Mouse (Mus musculus): Measurements from ENCODE around the gene Tnfrsf25.

The Tnfrsf25 gene

DNA sequence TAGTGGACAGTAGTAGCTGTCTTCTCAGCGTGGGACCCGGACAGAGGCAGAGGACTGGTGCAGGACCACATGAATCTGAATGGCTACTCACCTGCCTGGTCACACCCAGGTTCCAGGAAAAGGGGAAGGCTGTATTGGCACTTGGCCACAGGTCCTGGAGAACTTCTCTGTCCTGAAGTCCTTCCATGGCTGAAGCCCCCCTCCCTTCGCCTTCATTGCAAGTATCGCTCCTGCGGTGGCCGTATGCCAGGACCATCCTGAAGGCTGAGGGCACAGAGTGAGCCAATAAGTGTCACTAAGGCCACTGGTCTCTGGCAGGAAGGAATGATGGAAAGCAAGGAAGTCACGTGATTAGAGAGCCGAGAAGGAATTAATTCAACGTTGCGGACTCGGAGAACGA is 21.5 kb upstream of the Tnfrsf25 start:
- DNase-seq: no peak

DNA sequence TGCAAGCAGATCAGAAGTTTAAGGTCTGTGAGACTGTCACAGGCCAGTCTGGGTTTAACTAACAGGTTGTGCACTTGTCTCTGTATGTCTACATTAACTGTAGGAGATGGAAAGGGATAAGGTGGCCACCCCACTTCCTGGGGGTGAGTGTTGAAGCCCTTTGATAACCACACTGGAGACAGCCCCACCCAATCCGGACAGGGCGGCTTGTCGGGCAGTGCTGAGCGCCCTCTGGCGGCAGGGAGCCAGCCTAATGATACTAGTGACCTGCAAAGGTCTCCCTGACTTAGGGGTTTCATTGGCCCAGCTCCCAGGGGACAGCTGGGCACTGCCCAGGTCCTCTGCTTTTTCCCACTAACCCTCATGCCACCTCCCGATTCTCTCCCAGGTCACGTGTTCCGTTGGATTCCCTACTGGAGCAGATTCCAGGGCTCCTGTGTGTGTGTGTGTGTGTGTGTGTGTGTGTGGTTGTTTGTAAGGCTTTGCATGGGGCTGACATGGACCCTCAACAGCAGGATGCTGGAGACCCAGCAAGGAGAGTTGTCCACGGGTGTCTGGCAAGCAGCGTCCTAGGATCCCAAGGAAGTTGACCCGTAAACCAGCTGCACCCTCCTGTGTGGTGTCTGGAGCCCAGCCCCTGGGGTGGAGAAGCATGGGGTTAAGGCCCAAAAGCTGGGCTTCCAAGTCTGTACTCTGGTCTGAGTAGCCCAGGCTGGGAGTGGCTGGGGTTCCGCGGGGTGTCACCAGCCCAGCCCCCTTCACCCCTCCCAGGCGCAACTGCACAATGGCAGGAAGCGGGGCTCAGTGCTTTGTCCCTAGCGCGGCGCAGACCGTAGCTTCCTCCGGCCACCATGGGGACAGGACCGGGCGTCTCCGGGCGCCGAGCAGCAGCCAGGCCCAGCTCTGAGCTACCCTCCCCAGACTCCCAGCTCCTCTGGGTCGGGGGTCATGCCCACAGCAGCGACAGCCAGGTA is 19.5 kb upstream of the Tnfrsf25 start:
- DNase-seq: peak; percentile 40

DNA sequence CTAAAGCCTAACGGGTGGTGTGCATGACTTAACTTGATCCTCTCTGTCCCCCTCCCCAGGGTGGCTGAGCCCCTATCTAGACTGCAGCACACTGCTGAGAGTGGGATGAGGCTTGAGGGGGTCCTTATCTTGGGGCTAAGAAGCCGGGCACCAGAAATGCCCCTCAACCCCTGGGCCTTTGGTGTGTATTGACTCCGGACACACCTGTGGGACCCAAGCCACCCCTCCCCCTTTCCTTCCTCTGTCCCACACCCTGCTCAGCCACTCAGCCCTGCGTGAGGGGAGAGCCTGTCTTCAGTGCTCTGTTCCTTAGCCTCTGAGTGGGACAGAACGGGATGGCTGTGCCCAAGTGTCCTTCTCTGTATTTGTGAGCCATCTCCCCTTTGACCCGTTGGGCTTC is 18.8 kb upstream of the Tnfrsf25 start:
- no peak for DNase-seq

DNA sequence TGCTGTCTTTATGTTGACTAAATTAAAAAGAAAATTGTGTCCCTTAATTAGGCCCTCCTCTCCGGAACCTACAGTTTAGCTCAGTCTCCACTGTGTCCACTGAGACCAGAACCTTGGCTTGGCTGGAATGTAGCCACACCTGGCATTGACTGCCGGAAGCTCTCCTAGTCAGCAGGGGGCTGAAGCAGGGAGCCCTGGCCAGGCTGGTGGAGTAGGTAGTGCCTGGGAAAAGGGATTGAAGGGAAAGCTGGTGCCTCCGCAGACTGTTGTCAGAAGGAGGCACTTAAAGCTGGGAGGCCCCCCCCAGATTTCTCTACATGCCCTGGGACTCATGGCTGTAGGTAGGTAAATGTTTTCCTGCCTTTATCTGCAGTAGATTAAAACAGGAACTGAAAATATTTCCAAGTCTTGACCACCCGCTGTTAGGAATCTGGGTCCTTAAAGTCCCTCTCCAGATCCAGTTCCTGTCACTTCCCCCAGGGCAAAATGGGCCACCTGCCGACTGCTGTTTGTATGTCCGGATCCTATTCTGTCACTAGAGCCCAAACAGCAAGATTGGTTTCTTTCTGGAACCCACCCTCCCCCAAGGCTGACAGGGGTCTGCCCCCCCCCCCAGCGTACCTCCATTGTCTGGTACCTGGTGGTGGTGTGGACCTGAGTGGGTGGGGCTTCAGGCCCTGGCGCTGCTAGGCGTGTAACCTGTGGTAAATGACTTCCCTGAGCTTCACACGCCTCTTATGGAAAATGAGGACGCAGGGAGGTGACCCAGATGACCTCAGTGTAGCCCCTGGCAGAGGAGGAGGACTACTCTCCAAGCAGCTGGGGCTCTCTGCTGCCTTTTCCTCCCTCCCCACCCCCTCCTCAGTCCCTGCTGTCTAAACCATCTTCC is 17.6 kb upstream of the Tnfrsf25 start:
- DNase-seq: no peak

- DNase-seq: no peak
Measured at GRCm38 (mm10) chr4:152100541-152100940, 15.2 kb upstream of the Tnfrsf25 start.

GRCm38 (mm10) chr4:152101081-152101653 is 14.6 kb upstream of the Tnfrsf25 start:
- no peak for DNase-seq

GRCm38 (mm10) chr4:152101921-152102320 is 13.8 kb upstream of the Tnfrsf25 start:
- DNase-seq: no peak

GRCm38 (mm10) chr4:152103025-152103424 is 12.7 kb upstream of the Tnfrsf25 start:
- DNase-seq: no peak

GRCm38 (mm10) chr4:152106746-152107145 is 9.0 kb upstream of the Tnfrsf25 start:
- DNase-seq: no peak

DNA sequence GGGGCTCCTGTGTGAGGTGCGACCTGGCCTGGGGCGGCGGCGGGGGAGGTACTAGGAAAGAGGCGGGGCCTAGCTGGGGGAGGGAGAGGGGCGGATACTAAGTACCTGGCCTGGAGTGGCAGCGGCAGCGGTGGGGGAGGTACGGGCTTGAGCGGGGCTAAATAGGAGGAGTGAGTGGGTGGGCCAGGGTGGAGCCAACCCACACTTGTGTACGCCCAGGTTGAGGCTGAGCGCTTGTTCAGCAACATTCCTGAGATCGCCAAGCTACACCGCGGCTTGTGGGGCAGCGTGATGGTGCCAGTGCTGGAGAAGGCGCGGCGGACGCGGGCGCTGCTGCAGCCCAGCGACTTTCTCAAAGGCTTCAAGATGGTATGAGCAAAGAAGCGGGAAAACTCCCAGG is 8.2 kb upstream of the Tnfrsf25 start:
- DNase-seq: no peak

DNA sequence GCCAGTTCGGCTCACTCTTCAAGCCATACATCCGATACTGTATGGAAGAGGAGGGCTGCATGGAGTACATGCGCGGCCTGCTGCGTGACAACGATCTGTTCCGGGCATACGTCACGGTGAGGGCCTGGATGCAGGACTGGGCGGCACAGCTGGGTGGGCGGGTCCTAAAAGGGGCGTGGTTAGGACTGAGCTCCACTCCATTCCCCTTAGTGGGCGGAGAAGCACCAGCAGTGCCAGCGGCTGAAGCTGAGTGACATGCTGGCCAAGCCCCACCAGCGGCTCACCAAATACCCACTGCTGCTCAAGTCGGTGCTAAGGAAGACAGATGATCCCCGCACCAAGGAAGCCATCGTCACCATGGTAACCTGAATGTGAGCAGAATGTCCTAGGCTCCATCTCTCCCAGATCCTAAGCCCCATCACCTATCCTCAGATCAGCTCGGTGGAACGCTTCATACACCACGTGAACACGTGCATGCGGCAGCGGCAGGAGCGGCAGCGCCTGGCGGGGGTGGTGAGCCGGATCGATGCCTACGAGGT is 7.7 kb upstream of the Tnfrsf25 start:
- peak; percentile 37 for DNase-seq

GRCm38 (mm10) chr4:152108673-152109072 is 7.1 kb upstream of the Tnfrsf25 start:
- no peak for DNase-seq

DNA sequence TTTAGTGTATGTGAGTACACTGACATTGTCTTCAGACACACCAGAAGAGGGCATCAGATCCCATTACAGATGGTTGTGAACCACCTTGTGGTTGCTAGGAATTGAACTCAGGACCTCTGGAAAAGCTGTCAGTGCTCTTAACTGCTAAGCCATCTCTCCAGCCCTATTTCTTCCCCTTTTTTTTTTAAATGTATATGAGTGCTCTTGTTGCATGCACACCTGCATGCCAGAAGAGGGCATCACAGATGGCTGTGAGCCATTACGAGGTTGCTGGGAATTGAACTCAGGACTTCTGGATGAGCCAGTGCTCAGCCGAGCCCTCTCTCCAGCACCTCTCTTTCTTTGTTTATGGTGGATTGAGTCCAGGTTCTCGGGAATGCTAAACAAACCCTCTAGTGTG is 6.2 kb upstream of the Tnfrsf25 start:
- DNase-seq: no peak

DNA sequence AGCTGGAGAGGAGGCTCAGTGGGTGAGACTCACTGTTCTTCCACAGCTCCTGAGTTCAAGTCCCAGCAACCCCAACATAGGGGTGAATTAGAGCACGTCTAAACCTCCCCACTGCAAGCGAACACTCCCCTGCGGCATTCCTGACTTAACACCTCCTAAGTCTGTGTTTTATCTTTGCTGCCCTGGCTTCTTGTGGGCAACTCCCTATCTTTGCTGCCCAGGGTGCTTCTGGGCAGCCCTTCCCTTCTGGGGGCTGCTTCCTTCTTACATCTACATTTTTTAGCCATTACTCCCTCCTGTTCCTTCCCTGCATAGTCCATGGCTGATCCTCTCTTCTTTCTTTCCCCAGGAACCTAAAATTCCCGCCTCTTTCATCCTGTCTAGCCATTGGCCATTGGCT is 5.0 kb upstream of the Tnfrsf25 start:
- DNase-seq: no peak

DNA sequence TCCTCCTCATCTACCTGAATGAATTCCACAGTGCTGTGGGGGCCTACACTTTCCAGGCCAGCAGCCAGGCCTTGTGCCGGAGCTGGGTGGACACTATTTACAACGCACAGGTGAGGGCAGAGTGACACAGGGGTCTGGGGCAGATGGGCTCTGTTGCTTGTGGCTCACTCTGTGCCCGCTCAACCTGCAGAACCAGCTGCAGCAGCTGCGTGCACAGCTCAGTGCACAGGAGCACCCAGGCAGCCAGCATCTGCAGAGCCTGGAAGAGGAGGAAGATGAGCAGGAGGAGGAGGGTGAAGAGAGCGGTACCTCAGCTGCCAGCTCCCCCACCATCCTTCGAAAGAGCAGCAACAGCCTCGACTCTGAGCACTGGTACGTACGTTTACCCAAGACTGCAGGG is 3.4 kb upstream of the Tnfrsf25 start:
- DNase-seq: no peak

DNA sequence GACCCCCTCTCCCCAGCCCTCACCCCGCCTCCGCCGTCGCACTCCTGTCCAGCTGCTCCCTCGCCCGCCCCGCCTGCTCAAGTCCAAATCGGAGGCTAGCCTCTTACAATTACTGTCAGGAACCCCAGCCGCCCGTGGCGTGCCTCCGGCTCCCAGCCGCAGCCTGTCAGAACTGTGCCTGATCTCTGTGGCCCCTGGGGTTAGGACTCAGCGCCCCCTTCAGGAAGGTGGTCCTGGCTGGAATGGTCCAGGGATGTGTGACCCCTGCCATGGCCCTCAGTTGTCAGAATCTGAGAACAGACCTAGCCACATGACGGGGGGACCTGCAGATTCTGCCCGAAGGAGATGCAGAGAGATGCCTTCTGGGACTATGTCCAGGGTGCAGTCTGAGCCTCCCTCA is 1.7 kb upstream of the Tnfrsf25 start:
- DNase-seq: no peak

GRCm38 (mm10) chr4:152117538-152117937 is 1.8 kb downstream of the Tnfrsf25 start:
- no peak for DNase-seq

GRCm38 (mm10) chr4:152119396-152120292 is 3.9 kb downstream of the Tnfrsf25 start:
- no peak for DNase-seq

DNA sequence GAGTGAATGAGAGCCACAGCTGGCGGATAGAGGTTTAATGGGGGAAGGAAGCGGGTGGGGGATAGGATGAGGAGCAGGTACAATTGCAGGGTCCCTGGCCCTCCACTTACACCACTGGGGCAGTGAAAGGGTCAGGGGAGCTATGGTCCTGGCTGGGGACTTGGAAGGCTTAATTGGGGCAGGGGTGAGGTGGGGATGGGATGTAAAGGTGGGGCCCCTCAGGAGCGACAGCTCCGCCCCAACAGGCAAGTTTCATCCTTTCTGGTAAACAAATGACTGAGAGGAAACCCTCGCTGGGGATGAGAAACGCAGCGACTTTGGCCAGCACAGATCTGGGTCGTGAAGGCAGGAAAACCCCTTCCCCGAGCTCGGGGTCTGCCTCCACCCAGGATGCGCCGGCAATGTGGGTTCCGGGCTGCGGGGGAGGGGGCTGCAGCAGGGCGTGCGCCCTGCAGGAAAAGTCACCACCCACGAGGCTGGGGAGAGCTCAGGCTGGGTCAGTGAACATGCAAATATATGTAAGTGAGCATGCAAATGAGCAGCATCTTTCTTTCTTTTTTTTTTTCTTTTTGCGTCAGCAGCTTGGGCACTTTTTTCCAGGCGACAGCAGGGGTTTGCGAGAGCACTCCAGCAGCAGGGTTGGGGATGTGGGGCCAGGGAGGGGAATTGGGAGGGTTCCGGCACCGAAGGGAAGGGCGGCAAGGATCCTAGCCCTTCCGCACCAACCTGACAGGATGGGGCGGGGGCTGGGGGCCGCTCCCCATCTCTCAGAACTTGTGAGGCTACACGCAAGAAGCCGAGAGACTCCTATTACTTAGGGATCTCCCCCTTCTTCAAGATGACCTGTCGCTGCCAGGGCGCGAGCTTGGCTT is 4.8 kb downstream of the Tnfrsf25 start:
- DNase-seq: no peak

- no peak for DNase-seq
Measured at GRCm38 (mm10) chr4:152121183-152121505, 5.4 kb downstream of the Tnfrsf25 start.

GRCm38 (mm10) chr4:152124361-152124961 is 8.7 kb downstream of the Tnfrsf25 start:
- DNase-seq: no peak

Measured in cerebellum, adult 11-12 months (tissue).